Mouse (Mus musculus) erythroid progenitor cell, adult 5-6 weeks (primary cell): Measurements from ENCODE around the gene Sdccag8. TPM values are rescaled to one million over a fixed set of nuclear protein-coding genes. Genes with fewer than 3 reads are reported as not detected.

Experiments used
- ATAC-seq: replicated peaks from 2 replicates; pipeline ENCODE4 v1.8.0; 2016; ENCODE audit warnings: moderate number of reproducible peaks, mild to moderate bottlenecking, moderate TSS enrichment, inconsistent platforms; ENCODE audit not compliant: poor library complexity, low FRiP score, severe bottlenecking
- total RNA-seq, 2 experiments: library from RNA; stranded (forward) in 1 of 2; stranded (reverse) in 1 of 2; fragments of 150-400 nt in 1 of 2; fragments of 186-747, 209-891 nt in 1 of 2; gene quantifications; 2 replicates each; pipeline versions ENCODE4 v1.2.3 to v1.2.4; 2015 to 2017; ENCODE audit warnings: low replicate concordance in 2 of 2

Gene Sdccag8
- total RNA-seq, 2 experiments from 2014 or later = 8.8 to 19.1 TPM

GRCm38 (mm10) chr1:176997711-176998689 is 183.5 kb downstream of the Sdccag8 start:
- ATAC-seq = no peak

- ATAC-seq = no peak
Measured at GRCm38 (mm10) chr1:176999011-176999410, 184.6 kb downstream of the Sdccag8 start.

- no peak for ATAC-seq
Measured at GRCm38 (mm10) chr1:177002951-177003350, 188.5 kb downstream of the Sdccag8 start.

- no peak for ATAC-seq
Measured at GRCm38 (mm10) chr1:177004041-177004741, 189.7 kb downstream of the Sdccag8 start.

- no peak for ATAC-seq
Measured at GRCm38 (mm10) chr1:177007405-177007804, 192.9 kb downstream of the Sdccag8 start.

- no peak for ATAC-seq
Measured at GRCm38 (mm10) chr1:177008777-177009176, 194.3 kb downstream of the Sdccag8 start.

GRCm38 (mm10) chr1:177010041-177010440 is 195.6 kb downstream of the Sdccag8 start:
- no peak for ATAC-seq

GRCm38 (mm10) chr1:177010607-177011302 is 196.3 kb downstream of the Sdccag8 start:
- ATAC-seq = no peak

- no peak for ATAC-seq
Measured at GRCm38 (mm10) chr1:177011688-177012087, 197.2 kb downstream of the Sdccag8 start.

GRCm38 (mm10) chr1:177012774-177013173 is 198.3 kb downstream of the Sdccag8 start:
- no peak for ATAC-seq

GRCm38 (mm10) chr1:177013313-177013712 is 198.9 kb downstream of the Sdccag8 start:
- no peak for ATAC-seq

GRCm38 (mm10) chr1:177013776-177014175 is 199.3 kb downstream of the Sdccag8 start:
- ATAC-seq = no peak

- no peak for ATAC-seq
Measured at GRCm38 (mm10) chr1:177014346-177014745, 199.9 kb downstream of the Sdccag8 start.

GRCm38 (mm10) chr1:177014921-177015439 is 200.5 kb downstream of the Sdccag8 start:
- ATAC-seq = no peak

- ATAC-seq = no peak
Measured at GRCm38 (mm10) chr1:177015917-177016316, 201.5 kb downstream of the Sdccag8 start.

- no peak for ATAC-seq
Measured at GRCm38 (mm10) chr1:177016729-177017128, 202.3 kb downstream of the Sdccag8 start.

- no peak for ATAC-seq
Measured at GRCm38 (mm10) chr1:177018750-177019149, 204.3 kb downstream of the Sdccag8 start.

- ATAC-seq = no peak
Measured at GRCm38 (mm10) chr1:177019668-177020067, 205.2 kb downstream of the Sdccag8 start.

- no peak for ATAC-seq
Measured at GRCm38 (mm10) chr1:177022751-177023150, 208.3 kb downstream of the Sdccag8 start.

GRCm38 (mm10) chr1:177027706-177028105 is 213.2 kb downstream of the Sdccag8 start:
- no peak for ATAC-seq
